Mouse (Mus musculus) myocyte (in vitro differentiated cells): ENCODE results near the gene Olfr1192-ps1. TPM values are rescaled to one million over a fixed set of nuclear protein-coding genes. Genes with fewer than 3 reads are reported as not detected.
"Not testable (repeated sequence)": the region's sequence is repeated elsewhere in the genome, so short reads cannot be mapped to it uniquely, and the experiment has no call there.

Experiments
- H3K27me3 ChIP-seq: one replicate; pipeline ENCODE4 v1.6.1; 2011; ENCODE audit not compliant: control insufficient read depth, insufficient read depth, insufficient read length
- H3K36me3 ChIP-seq: one replicate; pipeline ENCODE4 v1.6.1; 2011; ENCODE audit not compliant: control insufficient read depth, insufficient read depth
- H3K4me2 ChIP-seq: one replicate; pipeline ENCODE4 v1.6.1; 2011; ENCODE audit warnings: low read depth, control low read depth
- H3K4me3 ChIP-seq: one replicate; pipeline ENCODE4 v1.5.1; 2011; ENCODE audit warnings: mild to moderate bottlenecking, control low read depth, moderate library complexity
- H3K79me2 ChIP-seq: one replicate; pipeline ENCODE4 v1.6.1; 2011; ENCODE audit not compliant: control insufficient read depth, insufficient read depth
- H3ac ChIP-seq: one replicate; pipeline ENCODE4 v1.6.1; 2011; ENCODE audit not compliant: control insufficient read depth, insufficient read length
- CEBPB ChIP-seq: IDR thresholded peaks from 2 replicates; pipeline ENCODE4 v1.6.1; 2011; ENCODE audit warnings: mild to moderate bottlenecking, moderate library complexity; ENCODE audit not compliant: poor library complexity, insufficient read depth, severe bottlenecking
- E2F4 ChIP-seq: IDR thresholded peaks from one replicate; pipeline ENCODE4 v1.6.1; 2011; ENCODE audit warnings: mild to moderate bottlenecking, control low read depth, moderate library complexity; ENCODE audit not compliant: insufficient read depth
- MAX ChIP-seq: IDR thresholded peaks from one replicate; pipeline ENCODE4 v1.6.1; 2011; ENCODE audit warnings: low read depth, mild to moderate bottlenecking, control low read depth
- MYOD1 ChIP-seq, 3 experiments: IDR thresholded peaks; one replicate each; pipeline ENCODE4 v1.6.1; 2011; ENCODE audit warnings: control low read depth in 2 of 3, low read depth in 2 of 3, mild to moderate bottlenecking in 2 of 3, moderate library complexity in 1 of 3; ENCODE audit not compliant: insufficient read length in 2 of 3, control insufficient read depth in 1 of 3
- MYOG ChIP-seq, 3 experiments: IDR thresholded peaks; one replicate each; pipeline ENCODE4 v1.6.1; 2011; ENCODE audit warnings: control low read depth in 2 of 3, low read depth in 2 of 3, mild to moderate bottlenecking in 2 of 3; ENCODE audit not compliant: insufficient read length in 2 of 3, control insufficient read depth in 1 of 3, insufficient read depth in 1 of 3
- POLR2A ChIP-seq: IDR thresholded peaks from one replicate; pipeline ENCODE4 v1.6.1; 2011; ENCODE audit warnings: low read depth, mild to moderate bottlenecking, control low read depth, moderate library complexity; ENCODE audit not compliant: insufficient read length
- POLR2AphosphoS2 ChIP-seq: IDR thresholded peaks from one replicate; pipeline ENCODE4 v1.6.1; 2011; ENCODE audit warnings: low read depth, control low read depth; ENCODE audit not compliant: insufficient read length
- REST ChIP-seq: IDR thresholded peaks from one replicate; pipeline ENCODE4 v1.6.1; 2011; ENCODE audit warnings: mild to moderate bottlenecking, control low read depth, moderate library complexity; ENCODE audit not compliant: insufficient read depth, insufficient read length
- SRF ChIP-seq: IDR thresholded peaks from one replicate; pipeline ENCODE4 v1.6.1; 2011; ENCODE audit warnings: low read depth; ENCODE audit not compliant: control insufficient read depth, insufficient read length
- TCF12 ChIP-seq: IDR thresholded peaks from one replicate; pipeline ENCODE4 v1.6.1; 2011; ENCODE audit warnings: mild to moderate bottlenecking, control low read depth; ENCODE audit not compliant: poor library complexity, insufficient read depth, severe bottlenecking
- TCF3 ChIP-seq: IDR thresholded peaks from one replicate; pipeline ENCODE4 v1.6.1; 2011; ENCODE audit warnings: low read depth, control low read depth; ENCODE audit not compliant: insufficient read length
- USF1 ChIP-seq: IDR thresholded peaks from one replicate; pipeline ENCODE4 v1.6.1; 2011; ENCODE audit warnings: low read depth, mild to moderate bottlenecking, control low read depth, moderate library complexity
- polyA plus RNA-seq: library from polyadenylated mRNA; unstranded; fragments of >200 nt; fragmentation: generic; extraction: Trizol; gene quantifications from one replicate; pipeline ENCODE4 v1.2.1, GENCODE M21; 2012; ENCODE audit warnings: missing spikeins

Gene Olfr1192-ps1
- not detected for polyA plus RNA-seq

GRCm38 (mm10) chr2:88648209-88648608 lies at the start of gene Olfr1192-ps1:
TSS of gene Olfr1192-ps1 (plus strand) at chr2:88648509.
- Histone ChIP-seq H3K36me3 (no peaks in the 10 kb centered on the region), H3K27me3 (no peaks in the 10 kb centered on the region), H3K4me3 (no peak within 1 kb of the TSS), H3K4me2 (no peak within 1 kb of the TSS), H3K79me2 (no peaks in the 10 kb centered on the region), H3ac (no peak within 1 kb of the TSS)
- no peak for TF ChIP-seq USF1
- no peak for TF ChIP-seq POLR2AphosphoS2
- TF ChIP-seq REST, result no peak
- no peak for TF ChIP-seq MAX
- TF ChIP-seq MYOD1 (IDR thresholded peaks at IDR 0.05; ENCODE audit: control insufficient read depth in 1 of 3, insufficient read length in 2 of 3, low read depth in 2 of 3), result no peak
- no peak for TF ChIP-seq SRF
- no peak for TF ChIP-seq E2F4
- TF ChIP-seq MYOG (IDR thresholded peaks at IDR 0.05; ENCODE audit: control insufficient read depth in 1 of 3, insufficient read depth in 1 of 3, insufficient read length in 2 of 3, low read depth in 2 of 3), result no peak
- TF ChIP-seq TCF3, result no peak
- TF ChIP-seq TCF12, result no peak
- TF ChIP-seq POLR2A, result no peak
- TF ChIP-seq CEBPB, result no peak

DNA sequence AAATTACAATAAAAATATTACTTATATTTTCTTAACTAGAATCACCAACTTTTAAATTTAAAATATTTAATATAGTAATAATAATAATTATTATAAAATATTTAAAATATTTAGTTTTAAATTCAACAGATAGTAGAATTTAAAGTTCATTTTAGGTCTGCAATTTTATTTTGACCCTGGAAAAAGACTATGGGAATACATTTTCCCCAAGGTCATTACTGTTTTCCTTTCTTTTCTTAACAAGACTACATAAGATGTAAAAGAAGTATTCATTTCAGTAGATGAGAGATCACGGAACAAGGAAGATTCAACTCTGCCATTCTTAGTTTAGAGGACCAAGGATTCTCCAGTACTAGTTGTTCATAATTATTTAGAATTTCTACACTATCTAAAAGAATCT lies 8.1 kb upstream of the Olfr1192-ps1 start, which contains the start of gene Olfr1191-ps1:
Gene Olfr1191-ps1, plus strand, starts transcription at position 301 of the 400 bp plus-strand sequence.
- not testable (repeated sequence) for H3K27me3 ChIP-seq, H3K4me3 ChIP-seq, H3K36me3 ChIP-seq, H3ac ChIP-seq, H3K79me2 ChIP-seq, H3K4me2 ChIP-seq

DNA sequence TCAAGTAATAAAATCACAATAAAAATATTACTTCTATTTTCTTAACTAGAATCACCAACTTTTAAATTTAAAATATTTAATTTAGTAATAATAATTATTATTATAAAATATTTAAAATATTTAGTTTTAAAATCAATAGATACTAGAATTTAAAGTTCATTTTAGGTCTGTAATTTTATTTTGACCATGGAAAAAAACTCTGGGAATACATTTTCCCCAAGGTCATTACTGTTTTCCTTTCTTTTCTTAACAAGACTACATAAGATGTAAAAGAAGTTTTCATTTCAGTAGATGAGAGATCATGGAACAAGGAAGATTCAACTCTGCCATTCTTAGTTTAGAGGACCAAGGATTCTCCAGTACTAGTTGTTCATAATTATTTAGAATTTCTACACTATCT lies 27.0 kb downstream of the Olfr1192-ps1 start, which contains the start of gene Olfr1193:
Gene Olfr1193, plus strand, starts transcription at position 301 of the 400 bp plus-strand sequence.
- not testable (repeated sequence) for H3ac ChIP-seq, H3K79me2 ChIP-seq, H3K4me3 ChIP-seq

GRCm38 (mm10) chr2:88689087-88689486 lies 40.8 kb downstream of the Olfr1192-ps1 start, which contains the start of gene Olfr1195:
TSS of gene Olfr1195 (minus strand) at chr2:88689187.
- Histone ChIP-seq H3ac (no peak within 1 kb of the TSS), H3K27me3 (no peaks in the 10 kb centered on the region), H3K36me3 (no peaks in the 10 kb centered on the region), H3K4me3 (no peak within 1 kb of the TSS), H3K79me2 (no peaks in the 10 kb centered on the region), H3K4me2 (no peak within 1 kb of the TSS)
- TF ChIP-seq MYOG (IDR thresholded peaks at IDR 0.05; ENCODE audit: control insufficient read depth in 1 of 3, insufficient read depth in 1 of 3, insufficient read length in 2 of 3, low read depth in 2 of 3), result no peak
- TF ChIP-seq MAX, result no peak
- TF ChIP-seq E2F4, result no peak
- TF ChIP-seq TCF12, result no peak
- no peak for TF ChIP-seq USF1

More for the DNA sequence above, 27.0 kb downstream of the Olfr1192-ps1 start, which contains the start of gene Olfr1193:
- not testable (repeated sequence) for H3K36me3 ChIP-seq, H3K27me3 ChIP-seq, H3K4me2 ChIP-seq

- H3K4me3 ChIP-seq, result no peak within 1 kb of the TSS
Observed at GRCm38 (mm10) chr2:88704497-88704896, 56.2 kb downstream of the Olfr1192-ps1 start, which contains the start of gene Olfr1196. TSS of gene Olfr1196 (minus strand) at chr2:88704597.

More at GRCm38 (mm10) chr2:88704497-88704896, 56.2 kb downstream of the Olfr1192-ps1 start, which contains the start of gene Olfr1196:
- Histone ChIP-seq H3K27me3 (no peaks in the 10 kb centered on the region), H3K36me3 (no peaks in the 10 kb centered on the region), H3K79me2 (no peaks in the 10 kb centered on the region), H3ac (no peak within 1 kb of the TSS), H3K4me2 (no peak within 1 kb of the TSS)
- TF ChIP-seq POLR2AphosphoS2 (no peak), TCF3 (no peak), REST (no peak), MAX (no peak), CEBPB (no peak), TCF12 (no peak), POLR2A (no peak), USF1 (no peak), SRF (no peak)

Other genes starting within 250 kb of the Olfr1192-ps1 start
- not detected for gene Olfr1179, start 242.1 kb upstream of the Olfr1192-ps1 start, polyA plus RNA-seq
- gene Olfr1180, start 229.4 kb upstream of the Olfr1192-ps1 start, polyA plus RNA-seq, result not detected
- gene Olfr1181, start 222.3 kb upstream of the Olfr1192-ps1 start, polyA plus RNA-seq, result not detected
- not detected for gene Gm13757, start 199.4 kb upstream of the Olfr1192-ps1 start, polyA plus RNA-seq
- not detected for gene Olfr1183, start 193.6 kb upstream of the Olfr1192-ps1 start, polyA plus RNA-seq
- not detected for gene Olfr1184, start 164.9 kb upstream of the Olfr1192-ps1 start, polyA plus RNA-seq
- gene Olfr1185-ps1, start 155.2 kb upstream of the Olfr1192-ps1 start, polyA plus RNA-seq, result not detected
- gene Olfr1186, start 130.0 kb upstream of the Olfr1192-ps1 start, polyA plus RNA-seq, result not detected
- gene Olfr1188, start 91.6 kb upstream of the Olfr1192-ps1 start, polyA plus RNA-seq, result not detected
- gene Olfr1189, start 62.1 kb upstream of the Olfr1192-ps1 start, polyA plus RNA-seq, result not detected
- gene Olfr1191-ps1, start 8.0 kb upstream of the Olfr1192-ps1 start, polyA plus RNA-seq, result not detected
- not detected for gene Olfr1193, start 27.1 kb downstream of the Olfr1192-ps1 start, polyA plus RNA-seq
- gene Olfr1195, start 40.7 kb downstream of the Olfr1192-ps1 start, polyA plus RNA-seq, result not detected
- gene Olfr1196, start 56.1 kb downstream of the Olfr1192-ps1 start, polyA plus RNA-seq, result not detected
- not detected for gene Olfr1197, start 83.9 kb downstream of the Olfr1192-ps1 start, polyA plus RNA-seq
- not detected for gene Olfr1198, start 102.9 kb downstream of the Olfr1192-ps1 start, polyA plus RNA-seq
- not detected for gene Olfr1199, start 112.0 kb downstream of the Olfr1192-ps1 start, polyA plus RNA-seq
- gene Olfr1200, start 122.0 kb downstream of the Olfr1192-ps1 start, polyA plus RNA-seq, result not detected
- gene Olfr1201, start 144.5 kb downstream of the Olfr1192-ps1 start, polyA plus RNA-seq, result not detected
- not detected for gene Olfr1202, start 166.0 kb downstream of the Olfr1192-ps1 start, polyA plus RNA-seq
- not detected for gene Olfr1205, start 181.2 kb downstream of the Olfr1192-ps1 start, polyA plus RNA-seq
- gene Olfr1204, start 200.8 kb downstream of the Olfr1192-ps1 start, polyA plus RNA-seq, result not detected
- not detected for gene Olfr1206, start 214.7 kb downstream of the Olfr1192-ps1 start, polyA plus RNA-seq